Mouse (Mus musculus) neural tube, embryonic 11.5 days (tissue): ENCODE measurements around the gene Slc32a1. TPM values are rescaled to one million over a fixed set of nuclear protein-coding genes. Genes with fewer than 3 reads are reported as not detected.

Experiments used
- ATAC-seq: fragments of 200-750 bp; cut with Nextera tagmentation; 2 replicates; pipeline ENCODE4 v1.8.0; 2017; ENCODE audit warnings: moderate number of reproducible peaks, mild to moderate bottlenecking, moderate TSS enrichment, moderate library complexity; ENCODE audit not compliant: insufficient read depth, low FRiP score, low TSS enrichment
- DNase-seq: peaks from one replicate; pipeline ENCODE4 v3.0.0-alpha.2; 2015; ENCODE audit warnings: low spot score
- H3K27ac ChIP-seq: fragments of 300-500 bp; sonication (generic); 2 replicates; pipeline ENCODE4 v1.5.1; 2014; ENCODE audit warnings: low read depth, mild to moderate bottlenecking, low read length
- H3K27me3 ChIP-seq: fragments of 300-500 bp; sonication (generic); 2 replicates; pipeline ENCODE4 v1.6.1; 2014; ENCODE audit warnings: mild to moderate bottlenecking, low read length, mixed read lengths; ENCODE audit not compliant: control insufficient read depth, insufficient read depth
- H3K36me3 ChIP-seq: fragments of 300-500 bp; sonication (generic); 2 replicates; pipeline ENCODE4 v1.6.1; 2014; ENCODE audit warnings: mild to moderate bottlenecking, low read length, moderate library complexity, mixed read lengths; ENCODE audit not compliant: control insufficient read depth, insufficient read depth
- H3K4me1 ChIP-seq: fragments of 300-500 bp; sonication (generic); 2 replicates; pipeline ENCODE4 v1.6.1; 2014; ENCODE audit warnings: low read length, mixed read lengths; ENCODE audit not compliant: control insufficient read depth, insufficient read depth
- H3K4me2 ChIP-seq: fragments of 300-500 bp; sonication (generic); 2 replicates; pipeline ENCODE4 v1.6.1; 2014; ENCODE audit warnings: low read depth, mild to moderate bottlenecking, moderate library complexity
- H3K4me3 ChIP-seq: fragments of 300-500 bp; sonication (generic); 2 replicates; pipeline ENCODE4 v1.5.1; 2014; ENCODE audit warnings: low read depth, low read length
- H3K9ac ChIP-seq: fragments of 300-500 bp; sonication (generic); 2 replicates; pipeline ENCODE4 v1.6.1; 2014; ENCODE audit warnings: mild to moderate bottlenecking, low read length
- H3K9me3 ChIP-seq: fragments of 300-500 bp; sonication (generic); 2 replicates; pipeline ENCODE4 v1.6.1; 2016; ENCODE audit warnings: low read length; ENCODE audit not compliant: control insufficient read depth
- WGBS: fragments of 180-500 bp; shearing (Covaris S2); extraction: QIAGEN DNeasy Blood & Tissue Kit; methylation state at CpG from one replicate; pipeline ENCODE4 v1.1.7; 2014; 5-methylcytosine and 5-hydroxymethylcytosine counted together
- polyA plus RNA-seq: library from polyadenylated mRNA; unstranded; fragments of >200 nt; fragmentation: Nextera tagmentation; extraction: Ambion mirVana; gene quantifications from 2 replicates; pipeline ENCODE4 v1.2.1, GENCODE M21; 2014

Slc32a1 gene
- polyA plus RNA-seq, 1 experiment from 2014 or later: 2.4 TPM

DNA sequence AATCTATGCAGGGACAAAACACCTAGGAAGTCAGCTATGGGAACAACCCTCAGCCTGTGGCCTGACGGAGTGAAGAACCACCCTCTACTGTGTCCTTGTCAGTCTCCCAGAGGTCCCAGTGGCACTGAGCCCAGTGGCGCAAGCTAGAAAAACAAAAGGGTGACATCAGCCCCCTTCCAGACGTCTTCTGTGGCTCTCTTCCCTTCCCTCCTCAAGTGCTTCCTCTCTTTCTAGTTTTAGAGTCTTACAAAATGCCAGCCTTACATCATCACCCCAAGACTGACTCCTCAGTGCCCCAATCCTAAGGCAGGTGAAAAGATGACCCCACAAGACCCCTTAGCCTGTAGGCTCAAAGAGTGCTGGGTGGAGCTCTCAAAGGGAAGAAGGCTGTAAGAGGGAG, 20.1 kb upstream of the Slc32a1 start:
- H3K4me3 ChIP-seq: no peak overlapping the region
- no peaks in the 10 kb centered on the region for H3K9me3 ChIP-seq
- no peak for ATAC-seq
- WGBS: 61% methylated on average over 3 of the region's 3 CpGs
- no peak for DNase-seq
- H3K9ac ChIP-seq: no peak overlapping the region
- H3K36me3 ChIP-seq: no peaks in the 10 kb centered on the region
- no peaks in the 10 kb centered on the region for H3K27me3 ChIP-seq
- H3K4me1 ChIP-seq: 0 out of 2 replicates have a peak, but pooled peaks cover 8% of the 10 kb centered on the region
- no peak overlapping the region for H3K27ac ChIP-seq
- no peak overlapping the region for H3K4me2 ChIP-seq

DNA sequence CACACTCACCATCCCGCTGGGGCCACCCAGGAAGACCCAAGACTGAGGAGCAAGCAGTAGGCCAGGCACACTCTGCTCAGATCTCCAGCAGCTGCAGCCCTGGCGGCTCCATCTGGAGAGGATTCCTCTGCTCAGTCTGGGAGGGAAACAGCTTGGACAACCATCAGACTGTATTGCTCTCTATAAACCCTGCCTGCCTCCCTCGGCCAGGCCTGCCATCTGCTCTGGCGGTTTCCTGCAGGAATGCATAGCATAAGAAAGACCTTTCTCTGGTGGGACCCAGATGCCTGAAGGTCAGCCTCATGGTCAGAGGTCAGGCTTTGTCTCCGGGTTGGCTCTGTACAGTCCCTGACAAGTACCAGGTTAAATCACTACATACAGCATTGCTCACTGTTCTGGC, 19.3 kb upstream of the Slc32a1 start:
- peak; percentile 18 for DNase-seq
- 0 out of 2 replicates have a peak, but pooled peaks cover 9% of the 10 kb centered on the region for H3K4me1 ChIP-seq
- no peak for ATAC-seq
- H3K27ac ChIP-seq: no peak overlapping the region
- no peak overlapping the region for H3K4me3 ChIP-seq
- no peaks in the 10 kb centered on the region for H3K36me3 ChIP-seq
- H3K9me3 ChIP-seq: no peaks in the 10 kb centered on the region
- WGBS: 25% methylated on average over 5 of the region's 5 CpGs
- H3K4me2 ChIP-seq: no peak overlapping the region
- no peaks in the 10 kb centered on the region for H3K27me3 ChIP-seq
- no peak overlapping the region for H3K9ac ChIP-seq

DNA sequence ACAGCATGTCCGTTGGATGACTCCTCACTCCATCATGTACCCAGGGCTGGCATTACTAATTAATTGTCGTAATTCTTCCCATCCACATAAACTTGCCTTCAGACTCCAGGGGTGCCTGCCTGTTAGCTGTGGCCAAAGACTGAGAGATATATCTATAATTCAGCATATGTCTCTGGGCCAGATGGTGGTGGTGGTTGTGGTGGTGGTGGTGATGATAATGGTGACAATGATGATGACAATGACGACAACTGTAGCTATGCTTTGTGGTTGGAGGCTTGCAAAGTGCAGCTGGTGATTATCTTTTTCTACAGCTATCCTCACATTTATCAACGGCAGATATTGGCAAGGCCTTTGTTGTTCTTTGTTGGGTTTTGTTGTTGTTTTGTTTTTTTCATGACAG, 17.2 kb upstream of the Slc32a1 start:
- H3K9me3 ChIP-seq: no peaks in the 10 kb centered on the region
- no peak overlapping the region for H3K9ac ChIP-seq
- 85% methylated on average over 4 of the region's 4 CpGs for WGBS
- no peak overlapping the region for H3K4me2 ChIP-seq
- H3K27me3 ChIP-seq: no peaks in the 10 kb centered on the region
- no peaks in the 10 kb centered on the region for H3K36me3 ChIP-seq
- ATAC-seq: no peak
- no peak overlapping the region for H3K27ac ChIP-seq
- H3K4me3 ChIP-seq: no peak overlapping the region
- 0 out of 2 replicates have a peak, but pooled peaks cover 7% of the 10 kb centered on the region for H3K4me1 ChIP-seq
- DNase-seq: no peak

DNA sequence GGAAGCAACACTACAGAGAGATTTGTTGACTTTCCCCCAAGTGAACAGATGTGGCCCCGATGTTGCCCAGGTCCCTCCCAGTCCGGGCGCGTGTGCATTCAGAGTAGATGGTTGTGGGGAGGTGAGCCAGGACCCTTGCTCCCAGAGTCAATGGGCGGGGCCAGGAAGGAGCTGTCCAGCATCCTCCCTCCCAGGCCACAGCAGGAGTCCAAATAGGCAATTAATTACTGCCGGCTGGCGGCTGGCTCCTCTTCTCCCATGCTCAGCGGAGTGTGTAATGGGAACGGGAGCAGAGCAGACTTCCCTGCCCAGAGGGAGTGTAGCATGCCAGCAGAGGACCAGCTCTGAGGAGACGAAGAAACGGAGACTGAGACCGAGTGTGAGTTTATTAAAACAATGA, 15.5 kb upstream of the Slc32a1 start:
- ATAC-seq (peak; percentile 78), DNase-seq (peak; percentile 79)
- Histone ChIP-seq H3K4me3 (no peak overlapping the region), H3K4me1 (0 out of 2 replicates have a peak, but pooled peaks cover 7% of the 10 kb centered on the region), H3K27me3 (no peaks in the 10 kb centered on the region), H3K9ac (no peak overlapping the region), H3K27ac (peak overlapping the region; percentile 70), H3K4me2 (peak overlapping the region; percentile 36), H3K9me3 (no peaks in the 10 kb centered on the region), H3K36me3 (no peaks in the 10 kb centered on the region)
- under 1% methylated on average over 12 of the region's 12 CpGs for WGBS

DNA sequence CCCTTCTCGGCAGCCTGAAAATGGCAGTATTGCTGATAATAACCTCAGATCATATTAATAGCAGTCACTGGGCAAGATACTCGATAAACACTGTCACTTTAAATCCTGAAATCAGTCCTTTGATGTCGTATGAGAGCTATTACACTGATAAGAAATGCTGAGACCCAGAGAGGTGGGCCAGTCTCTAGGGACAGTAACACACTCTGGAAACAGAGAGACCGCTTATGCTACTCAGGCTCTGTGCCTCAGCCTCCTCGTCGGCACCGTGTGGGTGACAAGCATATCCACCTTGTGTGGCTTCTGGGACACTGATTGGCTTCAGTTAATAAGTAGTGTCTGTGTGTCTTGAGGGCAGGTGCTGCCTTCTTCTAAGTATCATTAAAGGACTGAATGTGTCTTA, 15.0 kb upstream of the Slc32a1 start:
- no peaks in the 10 kb centered on the region for H3K36me3 ChIP-seq
- peak overlapping the region; percentile 70 for H3K27ac ChIP-seq
- no peak overlapping the region for H3K4me3 ChIP-seq
- no peak overlapping the region for H3K9ac ChIP-seq
- ATAC-seq (peak; percentile 48; the same call in 1 of the 2 replicates), DNase-seq (no peak)
- 26% methylated on average over 7 of the region's 7 CpGs for WGBS
- peak overlapping the region; percentile 36 for H3K4me2 ChIP-seq
- 0 out of 2 replicates have a peak, but pooled peaks cover 2% of the 10 kb centered on the region for H3K27me3 ChIP-seq
- 0 out of 2 replicates have a peak, but pooled peaks cover 7% of the 10 kb centered on the region for H3K4me1 ChIP-seq
- no peaks in the 10 kb centered on the region for H3K9me3 ChIP-seq

DNA sequence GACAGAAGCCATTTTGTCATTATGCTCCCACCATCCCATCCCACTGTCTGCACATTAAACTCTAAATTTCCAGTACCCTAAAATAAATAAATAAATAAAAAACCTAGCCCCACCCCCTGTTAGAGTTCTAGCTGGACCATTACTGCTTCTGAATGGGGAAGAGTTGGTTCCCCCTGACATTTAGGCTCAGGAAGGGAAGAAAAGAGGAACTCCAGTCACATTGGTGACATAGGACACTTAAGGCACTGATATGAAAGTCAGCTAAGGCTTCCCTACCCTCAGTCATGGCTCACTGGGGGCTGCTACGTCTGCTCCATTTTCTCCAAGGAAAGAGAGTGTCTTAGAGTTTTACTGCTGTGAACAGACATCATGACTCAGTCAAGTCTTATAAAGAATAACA, 13.8 kb upstream of the Slc32a1 start:
- no peaks in the 10 kb centered on the region for H3K9me3 ChIP-seq
- H3K4me1 ChIP-seq: 0 out of 2 replicates have a peak, but pooled peaks cover 4% of the 10 kb centered on the region
- ATAC-seq (no peak), DNase-seq (no peak)
- no peak overlapping the region for H3K27ac ChIP-seq
- H3K9ac ChIP-seq: no peak overlapping the region
- H3K4me3 ChIP-seq: no peak overlapping the region
- H3K36me3 ChIP-seq: no peaks in the 10 kb centered on the region
- H3K4me2 ChIP-seq: no peak overlapping the region
- 82% methylated on average over 1 of the region's 1 CpGs for WGBS
- 0 out of 2 replicates have a peak, but pooled peaks cover 2% of the 10 kb centered on the region for H3K27me3 ChIP-seq

DNA sequence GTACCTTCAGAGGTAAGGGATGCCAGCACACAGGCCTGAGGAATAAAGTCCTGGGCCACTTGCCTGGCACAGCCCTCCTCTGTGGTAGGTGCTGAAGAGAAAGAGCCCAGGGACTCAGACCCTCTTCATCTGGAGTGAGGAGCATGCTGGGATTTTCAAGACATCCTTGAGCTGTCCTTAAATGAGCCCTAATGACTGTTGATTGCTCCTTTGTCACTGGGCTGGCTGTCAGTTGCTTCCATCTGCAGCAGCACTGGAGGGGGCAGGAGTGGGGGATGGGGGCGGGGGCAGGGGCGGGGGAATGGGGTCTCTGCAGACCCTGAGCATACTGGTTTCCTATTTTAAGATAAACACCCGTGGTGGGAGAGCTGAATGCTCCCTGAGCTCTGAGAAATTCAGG, 10.1 kb upstream of the Slc32a1 start:
- Histone ChIP-seq H3K27ac (no peak overlapping the region), H3K27me3 (peaks cover 11% of the 10 kb centered on the region; the same call in 1 of the 2 replicates), H3K9ac (no peak overlapping the region), H3K4me2 (no peak overlapping the region), H3K36me3 (no peaks in the 10 kb centered on the region), H3K4me3 (no peak overlapping the region), H3K9me3 (no peaks in the 10 kb centered on the region), H3K4me1 (peaks cover 3% of the 10 kb centered on the region; the same call in 1 of the 2 replicates)
- DNase-seq (no peak), ATAC-seq (no peak)
- 11% methylated on average over 3 of the region's 3 CpGs for WGBS

DNA sequence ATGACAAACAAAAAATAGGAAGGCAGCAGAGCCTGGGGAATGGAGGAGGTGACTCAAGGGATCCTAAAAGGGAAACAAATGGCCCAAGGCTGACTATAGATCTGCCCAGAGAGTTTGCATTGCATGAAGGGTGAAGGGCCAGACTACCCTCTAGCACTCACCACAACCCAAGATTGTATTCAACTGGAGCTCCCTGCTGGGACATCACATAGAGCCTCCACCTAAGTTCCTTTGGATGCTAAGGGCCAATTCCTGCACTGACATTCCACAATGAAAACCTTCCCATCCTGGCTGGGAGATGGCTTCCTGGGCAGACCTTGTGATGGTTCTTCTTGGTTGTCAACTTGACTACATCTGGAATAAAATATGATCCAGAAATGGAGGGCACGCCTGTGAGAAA, 9.2 kb upstream of the Slc32a1 start:
- H3K9me3 ChIP-seq: no peaks in the 10 kb centered on the region
- DNase-seq (no peak), ATAC-seq (no peak)
- H3K4me1 ChIP-seq: peaks cover 2% of the 10 kb centered on the region; the same call in 1 of the 2 replicates
- no peak overlapping the region for H3K9ac ChIP-seq
- H3K27ac ChIP-seq: no peak overlapping the region
- H3K4me2 ChIP-seq: no peak overlapping the region
- WGBS: 90% methylated on average over 1 of the region's 1 CpGs
- H3K36me3 ChIP-seq: no peaks in the 10 kb centered on the region
- H3K4me3 ChIP-seq: no peak overlapping the region
- peaks cover 11% of the 10 kb centered on the region; the same call in 1 of the 2 replicates for H3K27me3 ChIP-seq

DNA sequence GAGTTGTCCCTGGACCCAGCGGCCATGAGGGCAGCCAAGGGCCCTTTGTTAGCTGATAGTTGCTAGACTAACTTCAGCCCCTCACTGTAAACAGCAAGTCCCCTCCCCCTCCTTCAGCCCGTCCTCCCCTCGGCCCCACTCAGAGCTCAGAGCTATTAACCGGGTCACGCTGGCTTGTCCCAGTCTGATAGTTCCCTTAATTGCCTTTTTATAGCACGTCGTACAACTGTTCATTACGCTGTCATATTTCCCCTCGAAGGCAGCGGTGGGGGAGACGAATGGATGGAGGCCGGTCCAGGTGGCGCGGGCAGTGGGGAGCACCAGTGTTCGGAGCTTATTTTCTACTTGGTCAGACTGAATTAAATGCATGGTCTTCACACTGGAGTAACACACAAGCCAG, 7.9 kb upstream of the Slc32a1 start:
- peaks cover 21% of the 10 kb centered on the region for H3K27me3 ChIP-seq
- H3K4me2 ChIP-seq: no peak overlapping the region
- no peaks in the 10 kb centered on the region for H3K36me3 ChIP-seq
- H3K4me3 ChIP-seq: no peak overlapping the region
- H3K9me3 ChIP-seq: no peaks in the 10 kb centered on the region
- no peak overlapping the region for H3K9ac ChIP-seq
- peak; percentile 66 for ATAC-seq
- DNase-seq: peak; percentile 62
- no peak overlapping the region for H3K27ac ChIP-seq
- peaks cover 2% of the 10 kb centered on the region; the same call in 1 of the 2 replicates for H3K4me1 ChIP-seq
- WGBS: 9% methylated on average over 15 of the region's 15 CpGs
